Mouse (Mus musculus) MEL (cell line): ENCODE data around the gene Paqr5.

Source experiments
- EP300 ChIP-seq, 2 experiments: IDR thresholded peaks; 2 replicates each; pipeline ENCODE4 v1.6.1; 2011; ENCODE audit warnings: improper control_type of control experiment in 2 of 2, low read length in 2 of 2, low read depth in 1 of 2, mild to moderate bottlenecking in 1 of 2
- JUND ChIP-seq: IDR thresholded peaks from 2 replicates; pipeline ENCODE4 v1.6.1; 2011; ENCODE audit warnings: low read depth, mild to moderate bottlenecking, improper control_type of control experiment, low read length
- MAFK ChIP-seq: IDR thresholded peaks from 2 replicates; pipeline ENCODE4 v1.6.1; 2011; ENCODE audit warnings: low read depth, mild to moderate bottlenecking, low read length, improper control_type of control experiment, borderline replicate concordance
- MXI1 ChIP-seq: IDR thresholded peaks from 2 replicates; pipeline ENCODE4 v1.6.1; 2011; ENCODE audit warnings: mild to moderate bottlenecking, low read depth, low read length, improper control_type of control experiment
- POLR2A ChIP-seq, 2 experiments: IDR thresholded peaks; 2 replicates each; pipeline ENCODE4 v1.6.1; 2011 to 2012; ENCODE audit warnings: low read length in 2 of 2, mild to moderate bottlenecking in 2 of 2, control low read depth in 1 of 2, improper control_type of control experiment in 1 of 2, low read depth in 1 of 2, moderate library complexity in 1 of 2; ENCODE audit not compliant: control insufficient read depth in 1 of 2, insufficient read depth in 1 of 2, poor library complexity in 1 of 2
- SMC3 ChIP-seq: IDR thresholded peaks from 2 replicates; pipeline ENCODE4 v1.6.1; 2011; ENCODE audit warnings: low read depth, low read length, improper control_type of control experiment
- TCF12 ChIP-seq: IDR thresholded peaks from 2 replicates; pipeline ENCODE4 v1.6.1; 2014; ENCODE audit warnings: low read depth, mild to moderate bottlenecking, inconsistent platforms, low read length, improper control_type of control experiment, moderate library complexity
- UBTF ChIP-seq: IDR thresholded peaks from 2 replicates; pipeline ENCODE4 v1.6.1; 2012; ENCODE audit warnings: low read depth, mild to moderate bottlenecking, inconsistent platforms, low read length, improper control_type of control experiment, moderate library complexity, borderline replicate concordance; ENCODE audit not compliant: insufficient read depth
- USF2 ChIP-seq, 2 experiments: IDR thresholded peaks; 2 replicates each; pipeline ENCODE4 v1.6.1; 2011 to 2012; ENCODE audit warnings: improper control_type of control experiment in 2 of 2, low read length in 2 of 2, borderline replicate concordance in 1 of 2, inconsistent platforms in 1 of 2, low read depth in 1 of 2, mild to moderate bottlenecking in 1 of 2; ENCODE audit not compliant: insufficient read depth in 1 of 2

GRCm38 (mm10) chr9:61945973-61946611, 80.6 kb downstream of the Paqr5 start:
- TF ChIP-seq JUND = no peak
- TF ChIP-seq UBTF = no peak
- 0 out of 2 replicates have a peak, but pooled peaks have one; percentile 46 for TF ChIP-seq MXI1
- no peak for TF ChIP-seq POLR2A (IDR thresholded peaks at IDR 0.05; ENCODE audit: control insufficient read depth in 1 of 2, insufficient read depth in 1 of 2, low read depth in 1 of 2, low read length in 2 of 2, poor library complexity in 1 of 2)
- TF ChIP-seq SMC3 = no peak
- no peak for TF ChIP-seq USF2 (IDR thresholded peaks at IDR 0.05; ENCODE audit: borderline replicate concordance in 1 of 2, insufficient read depth in 1 of 2, low read depth in 1 of 2, low read length in 2 of 2)
- TF ChIP-seq MAFK = no peak
- TF ChIP-seq EP300 (IDR thresholded peaks at IDR 0.05; ENCODE audit: low read depth in 1 of 2, low read length in 2 of 2) = 0 out of 4 replicates have a peak, but pooled peaks of 1 of the 2 experiments have one; percentile 35
- peak; percentile 23; the same call in 1 of the 2 replicates for TF ChIP-seq TCF12
